Comparison of ENCODE assay signal across 8 mouse cellular contexts in the genomic region with DNA sequence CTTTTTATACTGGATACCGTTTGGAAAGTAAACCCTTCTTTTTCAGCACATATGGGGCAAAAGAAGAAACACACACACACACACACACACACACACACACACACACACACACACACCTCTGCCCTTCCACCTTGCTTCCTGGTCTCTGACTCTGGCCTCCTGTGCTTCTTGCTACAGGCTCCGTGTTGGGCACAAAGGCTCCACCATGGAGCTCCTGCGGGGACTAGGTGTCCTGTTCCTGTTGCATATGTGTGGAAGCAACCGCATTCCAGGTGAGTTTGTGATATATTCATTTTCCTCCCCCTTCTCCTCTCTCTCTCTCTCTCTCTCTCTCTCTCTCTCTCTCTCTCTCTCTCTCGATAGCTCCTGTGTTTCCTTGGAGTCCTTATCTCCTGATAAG. TPM values are rescaled to one million over a fixed set of nuclear protein-coding genes. Genes with fewer than 3 reads are reported as not detected.
DNase-seq lines count a peak whose midpoint lies in the region; ATAC-seq and TF ChIP-seq lines count a peak whose summit lies in the region.

No protein-coding gene starts in this region.

- peaks cover 4% of the 10 kb centered on the region for H3K4me1 ChIP-seq in kidney, adult 2 months (ENCODE audit: control insufficient read depth, insufficient read depth, low read length)
- peaks cover 56% of the 10 kb centered on the region for H3K4me1 ChIP-seq in embryonic facial prominence, embryonic 13.5 days
- H3K4me1 ChIP-seq in intestine, embryonic 16.5 days (ENCODE audit: control insufficient read depth, insufficient read depth, low read length), result peaks cover 18% of the 10 kb centered on the region
- H3K4me1 ChIP-seq in midbrain, postnatal 0 days (ENCODE audit: insufficient read depth, low read length), result peaks cover 11% of the 10 kb centered on the region; the same call in 1 of the 2 replicates

- no peaks in the 10 kb centered on the region for H3K9me3 ChIP-seq in embryonic facial prominence, embryonic 13.5 days
- no peaks in the 10 kb centered on the region for H3K9me3 ChIP-seq in intestine, embryonic 16.5 days (ENCODE audit: control insufficient read depth, low read length)
- no peaks in the 10 kb centered on the region for H3K9me3 ChIP-seq in midbrain, postnatal 0 days (ENCODE audit: low read length)

- H3K27ac ChIP-seq in kidney, adult 2 months (ENCODE audit: insufficient read depth, low read depth, low read length), result 0 out of 2 replicates have a peak overlapping the region, but pooled peaks have one; percentile 7
- H3K27ac ChIP-seq in embryonic facial prominence, embryonic 13.5 days, result no peak overlapping the region
- H3K27ac ChIP-seq in intestine, embryonic 16.5 days (ENCODE audit: low read length), result no peak overlapping the region
- no peak overlapping the region for H3K27ac ChIP-seq in midbrain, postnatal 0 days (ENCODE audit: low read depth, low read length)

- no peak for TF ChIP-seq POLR2A in kidney, adult 2 months (IDR thresholded peaks at IDR 0.05; ENCODE audit: low read depth, low read length)

- H3K4me2 ChIP-seq in embryonic facial prominence, embryonic 13.5 days, result peak overlapping the region; percentile 89
- H3K4me2 ChIP-seq in intestine, embryonic 16.5 days (ENCODE audit: low read depth, low read length), result peak overlapping the region; percentile 92
- peak overlapping the region; percentile 96 for H3K4me2 ChIP-seq in midbrain, postnatal 0 days (ENCODE audit: low read depth, low read length, poor library complexity, severe bottlenecking)

- H3K27me3 ChIP-seq in kidney, adult 2 months (replicated peaks; ENCODE audit: control insufficient read depth, insufficient read depth, low read length), result no peaks in the 10 kb centered on the region
- H3K27me3 ChIP-seq in embryonic facial prominence, embryonic 13.5 days, result no peaks in the 10 kb centered on the region; the same call in 1 of the 2 replicates
- no peaks in the 10 kb centered on the region for H3K27me3 ChIP-seq in intestine, embryonic 16.5 days (replicated peaks; ENCODE audit: control insufficient read depth, insufficient read depth, low read length)
- no peaks in the 10 kb centered on the region for H3K27me3 ChIP-seq in midbrain, postnatal 0 days (ENCODE audit: insufficient read depth, low read length)

- DNase-seq in kidney, adult 2 months, result no peak
- no peak for DNase-seq in kidney, postnatal 14 days
- DNase-seq in midbrain, postnatal 0 days (ENCODE audit: low spot score), result no peak
- no peak for DNase-seq in right cerebral cortex, adult 2 months (ENCODE audit: low spot score in 2 of 2)
- no peak for DNase-seq in frontal cortex, postnatal 25 days (ENCODE audit: low spot score in 2 of 2)
- DNase-seq in adrenal gland, postnatal 4 days (ENCODE audit: low spot score in 2 of 2), result no peak

- H3K4me3 ChIP-seq in kidney, adult 2 months (ENCODE audit: insufficient read depth, low read depth, low read length), result peak overlapping the region; percentile 51
- peak overlapping the region; percentile 69 for H3K4me3 ChIP-seq in embryonic facial prominence, embryonic 13.5 days
- peak overlapping the region; percentile 54 for H3K4me3 ChIP-seq in intestine, embryonic 16.5 days (ENCODE audit: low read length)
- H3K4me3 ChIP-seq in midbrain, postnatal 0 days (ENCODE audit: low read depth, low read length), result peak overlapping the region; percentile 52; the same call in 1 of the 2 replicates

- ATAC-seq in embryonic facial prominence, embryonic 13.5 days (ENCODE audit: insufficient number of reproducible peaks, insufficient read depth, low FRiP score, low TSS enrichment, low read depth), result no peak
- ATAC-seq in intestine, embryonic 16.5 days, result peak; percentile 14
- ATAC-seq in midbrain, postnatal 0 days (ENCODE audit: low FRiP score), result no peak

- H3K36me3 ChIP-seq in kidney, adult 2 months (ENCODE audit: control insufficient read depth, insufficient read depth, low read length), result no peaks in the 10 kb centered on the region
- peaks cover 25% of the 10 kb centered on the region for H3K36me3 ChIP-seq in embryonic facial prominence, embryonic 13.5 days
- no peaks in the 10 kb centered on the region for H3K36me3 ChIP-seq in intestine, embryonic 16.5 days (ENCODE audit: control insufficient read depth, insufficient read depth, low read length)
- H3K36me3 ChIP-seq in midbrain, postnatal 0 days (ENCODE audit: insufficient read depth, low read length), result no peaks in the 10 kb centered on the region

- 22% methylated on average over 5 of the region's 5 CpGs for WGBS in kidney, adult 2 months
- WGBS in embryonic facial prominence, embryonic 13.5 days, result 13% methylated on average over 5 of the region's 5 CpGs
- WGBS in intestine, embryonic 16.5 days, result 9% methylated on average over 5 of the region's 5 CpGs
- 21% methylated on average over 5 of the region's 5 CpGs for whole genome bisulfite sequencing in midbrain, postnatal 0 days

- no peak for TF ChIP-seq CTCF in kidney, adult 2 months (conservative IDR thresholded peaks at IDR 0.05; ENCODE audit: insufficient read depth, insufficient read length, low read depth, low read length)
- no peak for TF ChIP-seq CTCF in midbrain, postnatal 0 days (IDR thresholded peaks at IDR 0.05)

- H3K9ac ChIP-seq in embryonic facial prominence, embryonic 13.5 days, result peak overlapping the region; percentile 83
- H3K9ac ChIP-seq in intestine, embryonic 16.5 days (ENCODE audit: low read depth, low read length), result peak overlapping the region; percentile 62
- H3K9ac ChIP-seq in midbrain, postnatal 0 days (replicated peaks; ENCODE audit: low read length, poor library complexity, severe bottlenecking), result no peak overlapping the region

RNA-seq across cellular contexts. Expression of a gene that starts 0.8 kb away (rescaled TPM):
- polyA plus RNA-seq in kidney, adult 2 months (2012; rRNA removed), result 19.8 and 20.6 TPM in 2 replicates
- 71.1 and 81.6 TPM in 2 replicates for polyA plus RNA-seq in embryonic facial prominence, embryonic 13.5 days (2015; fragmentation: Nextera tagmentation; extraction: Ambion mirVana)
- 22.6 and 26.1 TPM in 2 replicates for polyA plus RNA-seq in intestine, embryonic 16.5 days (2015; fragmentation: Nextera tagmentation; extraction: Ambion mirVana)
- 12.2 and 12.6 TPM in 2 replicates for total RNA-seq in midbrain, postnatal 0 days (2014; rRNA removed)
- polyA plus RNA-seq in midbrain, postnatal 0 days (2015; fragmentation: Nextera tagmentation; extraction: Ambion mirVana), result 3.0 TPM in 2 replicates
- total RNA-seq in adrenal gland, postnatal 4 days (2021), result 10 to 100 TPM; 27.0 to 31.6 TPM
